8 mouse cellular contexts compared by ENCODE assay signal in genomic region chr13:107600331-107601131, GRCm38 (mm10).
A peak's percentile ranks its signal among the peaks of the same experiment; 100 is the strongest.
DNase-seq lines count a peak whose midpoint lies in the region; ATAC-seq and TF ChIP-seq lines count a peak whose summit lies in the region.

No protein-coding gene starts in this region.

- no peaks in the 10 kb centered on the region for H3K4me1 ChIP-seq in kidney, embryonic 14.5 days (ENCODE audit: control insufficient read depth, insufficient read depth, low read length)
- H3K4me1 ChIP-seq in lung, postnatal 0 days (ENCODE audit: insufficient read depth, low read depth, low read length), result no peaks in the 10 kb centered on the region; the same call in 1 of the 2 replicates
- no peaks in the 10 kb centered on the region for H3K4me1 ChIP-seq in stomach, embryonic 14.5 days (ENCODE audit: control insufficient read depth, insufficient read depth, low read length)

- TF ChIP-seq CTCF in lung, postnatal 0 days (IDR thresholded peaks at IDR 0.05), result no peak

- H3K4me2 ChIP-seq in kidney, embryonic 14.5 days (replicated peaks; ENCODE audit: low read depth, low read length), result peak overlapping the region; percentile 21
- peak overlapping the region; percentile 22; the same call in 1 of the 2 replicates for H3K4me2 ChIP-seq in lung, postnatal 0 days (replicated peaks; ENCODE audit: low read depth, low read length)
- H3K4me2 ChIP-seq in stomach, embryonic 14.5 days (replicated peaks; ENCODE audit: low read depth, low read length), result peak overlapping the region; percentile 22; the same call in 1 of the 2 replicates

- DNase-seq in right cerebral cortex, postnatal 14 days, result peak; percentile 8
- DNase-seq in right cerebral cortex, postnatal 36 days (ENCODE audit: low spot score in 2 of 2), result no peak
- DNase-seq in heart, adult 9 months (ENCODE audit: low spot score in 2 of 2), result peak; percentile 19 to 20
- peak; percentile 58 for DNase-seq in lung, postnatal 0 days (ENCODE audit: low spot score)
- no peak for DNase-seq in spleen, postnatal 10 days (ENCODE audit: low spot score in 2 of 2)
- DNase-seq in layer of hippocampus, adult 9-10 months (ENCODE audit: low spot score), result no peak

- no peak overlapping the region for H3K4me3 ChIP-seq in kidney, embryonic 14.5 days (ENCODE audit: low read length)
- H3K4me3 ChIP-seq in lung, postnatal 0 days (ENCODE audit: low read depth, low read length), result no peak overlapping the region
- no peak overlapping the region for H3K4me3 ChIP-seq in stomach, embryonic 14.5 days (ENCODE audit: low read depth, low read length)

- WGBS in kidney, embryonic 14.5 days, result 16% methylated on average over 22 of the region's 22 CpGs
- WGBS in lung, postnatal 0 days, result 11% methylated on average over 12 of the region's 22 CpGs
- WGBS in stomach, embryonic 14.5 days, result 28% methylated on average over 22 of the region's 22 CpGs

- H3K27me3 ChIP-seq in kidney, embryonic 14.5 days (ENCODE audit: control insufficient read depth, insufficient read depth, low read length), result no peaks in the 10 kb centered on the region
- no peaks in the 10 kb centered on the region for H3K27me3 ChIP-seq in lung, postnatal 0 days (replicated peaks; ENCODE audit: insufficient read depth, low read length)
- no peaks in the 10 kb centered on the region for H3K27me3 ChIP-seq in stomach, embryonic 14.5 days (ENCODE audit: control insufficient read depth, insufficient read depth, low read length)

- 0 out of 2 replicates have a peak overlapping the region, but pooled peaks have one; percentile 8 for H3K27ac ChIP-seq in kidney, embryonic 14.5 days (ENCODE audit: low read depth, low read length)
- no peak overlapping the region for H3K27ac ChIP-seq in lung, postnatal 0 days (ENCODE audit: low read length)
- no peak overlapping the region for H3K27ac ChIP-seq in stomach, embryonic 14.5 days (ENCODE audit: low read length)

- 0 out of 2 replicates have a peak, but pooled peaks have one; percentile 24 for TF ChIP-seq EP300 in lung, postnatal 0 days (IDR thresholded peaks at IDR 0.05)

- peak; percentile 91 for ATAC-seq in kidney, embryonic 14.5 days (ENCODE audit: low FRiP score, low TSS enrichment)
- ATAC-seq in lung, postnatal 0 days, result peak; percentile 90
- ATAC-seq in stomach, embryonic 14.5 days (ENCODE audit: insufficient number of reproducible peaks, insufficient read depth, low FRiP score, low read depth), result peak; percentile 68; the same call in 1 of the 2 replicates

- H3K9me3 ChIP-seq in kidney, embryonic 14.5 days (ENCODE audit: control insufficient read depth, low read length), result no peaks in the 10 kb centered on the region
- no peaks in the 10 kb centered on the region for H3K9me3 ChIP-seq in lung, postnatal 0 days (ENCODE audit: low read length)
- H3K9me3 ChIP-seq in stomach, embryonic 14.5 days (ENCODE audit: control insufficient read depth, low read depth, low read length), result 0 out of 2 replicates have a peak, but pooled peaks cover 3% of the 10 kb centered on the region

- no peaks in the 10 kb centered on the region for H3K36me3 ChIP-seq in kidney, embryonic 14.5 days (ENCODE audit: control insufficient read depth, insufficient read depth, low read length)
- no peaks in the 10 kb centered on the region for H3K36me3 ChIP-seq in lung, postnatal 0 days (ENCODE audit: insufficient read depth, low read length)
- no peaks in the 10 kb centered on the region for H3K36me3 ChIP-seq in stomach, embryonic 14.5 days (ENCODE audit: control insufficient read depth, insufficient read depth, low read length)

- no peak overlapping the region for H3K9ac ChIP-seq in kidney, embryonic 14.5 days (ENCODE audit: low read depth, low read length)
- no peak overlapping the region for H3K9ac ChIP-seq in lung, postnatal 0 days (replicated peaks; ENCODE audit: low read depth)
- no peak overlapping the region for H3K9ac ChIP-seq in stomach, embryonic 14.5 days (replicated peaks; ENCODE audit: low read depth, low read length)

Comparison
In these comparisons a context has a peak if more than half of its experiments do, and no peak if none do; other contexts are left out.
1. DNase-seq: peak in right cerebral cortex, postnatal 14 days (single experiment), heart, adult 9 months (2 of 2) and lung, postnatal 0 days (single experiment); none in right cerebral cortex, postnatal 36 days (0 of 2), spleen, postnatal 10 days (0 of 2) and layer of hippocampus, adult 9-10 months (single experiment).
2. Peak in every context shown above with its lines, with median percentiles within 50 percentile points of each other: ATAC-seq and H3K4me2 ChIP-seq.